Mouse (Mus musculus) heart, postnatal 0 days (tissue): ENCODE measurements around the gene Them4. TPM values are rescaled to one million over a fixed set of nuclear protein-coding genes. Genes with fewer than 3 reads are reported as not detected.

Experiments used
- ATAC-seq: fragments of 200-750 bp; cut with Nextera tagmentation; 2 replicates; pipeline ENCODE4 v1.8.0; 2017; ENCODE audit warnings: low read depth, moderate number of reproducible peaks, moderate library complexity; ENCODE audit not compliant: insufficient read depth
- DNase-seq: peaks from one replicate; pipeline ENCODE4 v3.0.0-alpha.2; 2016; ENCODE audit warnings: low spot score
- H3K27ac ChIP-seq: fragments of 300-500 bp; sonication (generic); 2 replicates; pipeline ENCODE4 v1.5.1; 2014; ENCODE audit warnings: low read depth, mild to moderate bottlenecking
- H3K27me3 ChIP-seq: fragments of 300-500 bp; sonication (generic); 2 replicates; pipeline ENCODE4 v1.6.1; 2014; ENCODE audit warnings: low read length, mixed read lengths; ENCODE audit not compliant: control insufficient read depth, insufficient read depth
- H3K36me3 ChIP-seq: fragments of 300-500 bp; sonication (generic); replicated peaks from 2 replicates; pipeline ENCODE4 v1.6.1; 2014; ENCODE audit warnings: low read length, mixed read lengths; ENCODE audit not compliant: control insufficient read depth, insufficient read depth
- H3K4me1 ChIP-seq: fragments of 300-500 bp; sonication (generic); 2 replicates; pipeline ENCODE4 v1.6.1; 2014; ENCODE audit warnings: antibody characterized with exemption; ENCODE audit not compliant: control insufficient read depth, insufficient read depth
- H3K4me2 ChIP-seq: fragments of 300-500 bp; sonication (generic); 2 replicates; pipeline ENCODE4 v1.6.1; 2014; ENCODE audit warnings: low read depth, mild to moderate bottlenecking, low read length, moderate library complexity
- H3K4me3 ChIP-seq: fragments of 300-500 bp; sonication (generic); 2 replicates; pipeline ENCODE4 v1.5.1; 2014; ENCODE audit warnings: low read depth, low read length
- H3K9ac ChIP-seq: fragments of 300-500 bp; sonication (generic); replicated peaks from 2 replicates; pipeline ENCODE4 v1.6.1; 2014; ENCODE audit warnings: low read depth, low read length, mixed read lengths
- H3K9me3 ChIP-seq: fragments of 300-500 bp; sonication (generic); replicated peaks from 2 replicates; pipeline ENCODE4 v1.6.1; 2016; ENCODE audit warnings: low read length; ENCODE audit not compliant: control insufficient read depth
- CTCF ChIP-seq: IDR thresholded peaks from 2 replicates; pipeline ENCODE4 v1.5.1; 2016; ENCODE audit warnings: antibody characterized with exemption, control low read depth, low read depth
- EP300 ChIP-seq: IDR thresholded peaks from 2 replicates; pipeline ENCODE4 v1.6.1; 2016; ENCODE audit warnings: antibody characterized with exemption, low read depth
- WGBS: fragments of 180-500 bp; shearing (Covaris S2); extraction: QIAGEN DNeasy Blood & Tissue Kit; methylation state at CpG from one replicate; pipeline ENCODE4 v1.1.7; 2014; 5-methylcytosine and 5-hydroxymethylcytosine counted together
- polyA plus RNA-seq: library from polyadenylated mRNA; unstranded; fragments of >200 nt; fragmentation: Nextera tagmentation; extraction: Ambion mirVana; gene quantifications from 2 replicates; pipeline ENCODE4 v1.2.1, GENCODE M21; 2015
- total RNA-seq: library from RNA; depleted of rRNA; stranded (reverse); fragments of >200 nt; gene quantifications from 2 replicates; pipeline ENCODE4 v1.2.3, GENCODE M21; 2014; ENCODE audit warnings: low replicate concordance

Gene Them4
- total and polyA plus RNA-seq, 2 experiments from 2014 or later, result 6.1 to 16.2 TPM

DNA sequence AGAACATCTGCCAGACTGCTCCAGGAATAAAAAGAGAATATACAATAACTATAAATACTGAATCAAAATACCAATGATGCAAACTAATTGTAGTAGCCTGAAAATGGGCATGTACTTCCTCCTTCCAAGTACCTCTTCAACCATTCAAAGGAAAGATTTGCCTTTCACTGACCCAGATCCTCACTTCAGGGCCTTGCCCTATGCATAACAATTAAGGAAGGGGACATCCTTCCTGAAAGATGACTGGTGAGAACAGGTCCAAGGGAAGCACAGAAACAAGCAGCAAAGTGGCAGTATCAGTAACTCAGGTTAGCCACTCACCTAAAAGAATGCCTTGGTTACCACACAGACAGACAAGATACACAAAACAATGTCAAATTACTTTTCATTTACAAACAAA lies 2.9 kb upstream of the Them4 start:
- Histone ChIP-seq H3K27ac (no peak overlapping the region), H3K36me3 (no peaks in the 10 kb centered on the region), H3K4me3 (no peak overlapping the region), H3K9ac (no peak overlapping the region), H3K9me3 (no peaks in the 10 kb centered on the region), H3K27me3 (no peaks in the 10 kb centered on the region), H3K4me2 (no peak overlapping the region), H3K4me1 (peaks cover 12% of the 10 kb centered on the region)
- TF ChIP-seq EP300, result no peak
- TF ChIP-seq CTCF, result no peak
- DNase-seq, result no peak
- no peak for ATAC-seq

GRCm38 (mm10) chr3:94310491-94310890 lies 602 bp downstream of the Them4 start:
- 44% methylated on average over 7 of the region's 7 CpGs for WGBS
- H3K27ac ChIP-seq, result peak overlapping the region; percentile 85
- DNase-seq, result no peak

DNA sequence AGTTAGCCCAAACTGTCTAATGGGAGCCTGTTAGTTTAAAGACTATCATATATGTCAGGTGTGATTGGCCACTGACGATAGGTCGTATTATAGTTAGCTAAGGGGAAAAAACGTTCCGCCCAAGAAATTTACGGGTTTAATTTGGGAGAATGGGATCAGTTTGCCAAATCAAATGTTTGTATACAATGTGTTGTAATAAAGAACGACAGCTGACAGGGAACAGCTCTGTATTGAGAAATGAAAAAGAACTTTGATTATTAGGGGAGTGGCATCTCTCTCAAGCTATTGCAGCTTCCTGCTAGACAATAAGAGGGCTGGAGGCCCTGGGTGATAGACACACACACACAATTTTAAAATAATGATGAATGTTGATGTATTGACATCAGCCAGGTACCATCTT lies 1.0 kb downstream of the Them4 start:
- Histone ChIP-seq H3K4me2 (peak overlapping the region; percentile 80), H3K36me3 (no peaks in the 10 kb centered on the region), H3K4me3 (peak overlapping the region; percentile 73), H3K4me1 (peaks cover 12% of the 10 kb centered on the region), H3K27ac (no peak overlapping the region), H3K9ac (peak overlapping the region; percentile 71; the same call in 1 of the 2 replicates), H3K9me3 (no peaks in the 10 kb centered on the region), H3K27me3 (no peaks in the 10 kb centered on the region)
- no peak for TF ChIP-seq CTCF
- TF ChIP-seq EP300, result no peak
- DNase-seq (no peak), ATAC-seq (no peak)
- 75% methylated on average over 6 of the region's 6 CpGs for WGBS

More at GRCm38 (mm10) chr3:94310491-94310890, 602 bp downstream of the Them4 start:
- H3K4me3 ChIP-seq, result peak overlapping the region; percentile 73
- H3K4me1 ChIP-seq, result peaks cover 12% of the 10 kb centered on the region
- TF ChIP-seq CTCF (no peak), EP300 (no peak)
- H3K9ac ChIP-seq, result peak overlapping the region; percentile 71
- H3K9me3 ChIP-seq, result no peaks in the 10 kb centered on the region
- ATAC-seq, result no peak
- no peaks in the 10 kb centered on the region for H3K27me3 ChIP-seq
- H3K36me3 ChIP-seq, result no peaks in the 10 kb centered on the region
- peak overlapping the region; percentile 80 for H3K4me2 ChIP-seq

DNA sequence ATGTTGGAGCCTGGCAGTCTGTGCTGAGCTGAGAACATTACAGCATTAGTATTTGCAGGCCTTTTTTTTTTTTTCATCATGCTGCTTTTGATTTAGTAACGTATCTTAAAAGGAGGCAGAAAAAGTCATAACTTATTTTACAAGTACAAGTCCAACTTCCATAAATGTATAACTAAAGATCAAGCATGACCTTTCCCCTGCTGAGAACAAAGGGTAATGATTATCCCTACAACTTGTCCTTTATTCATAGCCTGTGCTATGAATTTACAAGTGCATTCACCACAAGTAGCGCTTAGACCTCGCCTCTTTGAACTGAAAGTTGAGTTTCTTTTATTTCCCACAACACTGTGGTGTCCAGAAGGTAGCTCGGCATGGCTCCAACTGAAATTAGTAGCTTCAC lies 1.5 kb downstream of the Them4 start:
- no peak overlapping the region for H3K4me3 ChIP-seq
- H3K9me3 ChIP-seq, result no peaks in the 10 kb centered on the region
- no peak for ATAC-seq
- no peaks in the 10 kb centered on the region for H3K27me3 ChIP-seq
- no peak for DNase-seq
- H3K4me2 ChIP-seq, result 0 out of 2 replicates have a peak overlapping the region, but pooled peaks have one; percentile 80
- H3K27ac ChIP-seq, result no peak overlapping the region
- peaks cover 12% of the 10 kb centered on the region for H3K4me1 ChIP-seq
- H3K36me3 ChIP-seq, result no peaks in the 10 kb centered on the region
- 90% methylated on average over 4 of the region's 4 CpGs for WGBS
- TF ChIP-seq EP300, result no peak
- TF ChIP-seq CTCF, result no peak
- no peak overlapping the region for H3K9ac ChIP-seq

DNA sequence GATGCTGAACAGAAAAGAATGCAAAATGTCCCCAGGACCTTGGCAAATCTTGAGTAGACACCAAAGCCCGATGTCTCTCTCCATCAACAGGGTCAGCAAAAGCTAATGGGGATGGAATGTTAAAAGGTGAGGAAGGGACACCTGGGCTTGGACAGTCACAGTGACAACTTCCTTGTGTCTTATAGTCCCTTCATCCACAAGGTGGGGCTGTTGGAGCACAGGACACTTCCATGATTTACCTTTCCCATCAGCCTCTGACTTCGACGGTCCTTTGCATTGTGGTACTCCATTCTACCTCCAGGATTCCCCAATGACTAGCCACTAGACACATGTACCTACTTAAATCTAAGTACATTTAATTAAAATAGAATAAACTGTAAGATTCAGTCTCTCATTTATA lies 18.8 kb downstream of the Them4 start:
- Histone ChIP-seq H3K9ac (no peak overlapping the region), H3K4me1 (no peaks in the 10 kb centered on the region), H3K4me2 (no peak overlapping the region), H3K9me3 (no peaks in the 10 kb centered on the region), H3K4me3 (no peak overlapping the region), H3K27ac (no peak overlapping the region), H3K36me3 (peaks cover 27% of the 10 kb centered on the region), H3K27me3 (no peaks in the 10 kb centered on the region)
- WGBS, result 64% methylated on average over 3 of the region's 3 CpGs
- DNase-seq (no peak), ATAC-seq (no peak)
- TF ChIP-seq CTCF (peak; percentile 26; the same call in 1 of the 2 replicates), EP300 (no peak)

DNA sequence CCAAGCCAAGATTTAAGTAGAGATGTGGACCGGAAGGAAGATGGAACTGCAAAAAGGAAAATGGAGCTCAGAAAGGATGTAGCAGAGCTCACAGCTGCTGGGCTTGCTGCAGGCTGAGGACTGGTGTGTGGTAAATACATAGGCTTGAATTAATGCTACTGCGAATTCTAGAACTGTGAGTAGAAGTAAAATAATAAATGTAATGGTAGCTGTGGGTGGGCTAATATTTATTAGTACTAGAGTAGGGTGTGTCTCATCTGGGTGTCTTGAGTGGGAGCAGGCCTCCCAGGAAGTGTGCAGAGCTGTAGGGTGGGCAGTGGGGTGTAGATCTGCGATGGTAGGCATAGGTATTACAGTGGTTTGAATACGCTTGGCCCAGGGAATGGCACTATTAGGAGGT lies 24.6 kb downstream of the Them4 start:
- no peak overlapping the region for H3K4me3 ChIP-seq
- H3K9me3 ChIP-seq, result no peaks in the 10 kb centered on the region
- no peaks in the 10 kb centered on the region for H3K4me1 ChIP-seq
- TF ChIP-seq EP300, result no peak
- no peak for TF ChIP-seq CTCF
- no peaks in the 10 kb centered on the region for H3K27me3 ChIP-seq
- H3K4me2 ChIP-seq, result no peak overlapping the region
- ATAC-seq (no peak), DNase-seq (no peak)
- WGBS, result 83% methylated on average over 4 of the region's 4 CpGs
- H3K9ac ChIP-seq, result no peak overlapping the region
- H3K27ac ChIP-seq, result no peak overlapping the region
- H3K36me3 ChIP-seq, result peaks cover 10% of the 10 kb centered on the region; the same call in 1 of the 2 replicates
